30 mouse cellular contexts compared by ENCODE assay signal in genomic region chr2:93704195-93704594, GRCm38 (mm10).
"Had no signal": no experiment of that assay in that cellular context is flagged by ENCODE, and none has a peak within 500 bp of the region (broad histone marks: within the 10 kb centered on the region; RNA-seq: fewer than 3 reads in every experiment).

No protein-coding gene starts in this region.

- H3K36me3 ChIP-seq: midbrain, embryonic 15.5 days had no signal

- DNase-seq: left cerebral cortex, postnatal 4 days; liver, embryonic 13.5 days; lung, adult 18-20 months; lung, adult 2 months; lung, embryonic 14.5 days; lung, postnatal 10 days; lung, postnatal 14 days; lung, postnatal 36 days; lung, postnatal 4 days; midbrain, embryonic 14.5 days had no signal

- H3K4me2 ChIP-seq: limb, embryonic 12.5 days; limb, embryonic 13.5 days; limb, embryonic 15.5 days; liver, embryonic 12.5 days; liver, embryonic 13.5 days; liver, embryonic 15.5 days; lung, embryonic 14.5 days; lung, embryonic 15.5 days; midbrain, embryonic 11.5 days; midbrain, embryonic 12.5 days; midbrain, embryonic 13.5 days; midbrain, embryonic 15.5 days; neural tube, embryonic 12.5 days had no signal

- H3K4me3 ChIP-seq: left cerebral cortex, adult 2 months; limb, embryonic 10.5 days; limb, embryonic 12.5 days; limb, embryonic 13.5 days; limb, embryonic 15.5 days; liver, embryonic 12.5 days; liver, embryonic 13.5 days; liver, embryonic 15.5 days; lung, embryonic 15.5 days; megakaryocyte, embryonic 14.5 days; midbrain, embryonic 10.5 days; midbrain, embryonic 12.5 days; midbrain, embryonic 13.5 days; midbrain, embryonic 15.5 days; myocyte; neural tube, embryonic 12.5 days had no signal

- ATAC-seq: liver, embryonic 12.5 days; lung, postnatal 0 days; midbrain, embryonic 13.5 days; midbrain, embryonic 15.5 days; midbrain, embryonic 16.5 days had no signal

- H3K27me3 ChIP-seq: limb, embryonic 13.5 days; limb, embryonic 15.5 days; liver, embryonic 12.5 days; liver, embryonic 13.5 days; liver, embryonic 15.5 days; lung, embryonic 15.5 days; megakaryocyte, embryonic 14.5 days; midbrain, embryonic 12.5 days; midbrain, embryonic 13.5 days; midbrain, embryonic 15.5 days; neural tube, embryonic 12.5 days had no signal

- H3K9ac ChIP-seq: limb, embryonic 12.5 days; limb, embryonic 13.5 days; limb, embryonic 15.5 days; liver, embryonic 12.5 days; liver, embryonic 13.5 days; liver, embryonic 14.5 days; liver, embryonic 15.5 days; lung, embryonic 14.5 days; lung, embryonic 15.5 days; midbrain, embryonic 12.5 days; midbrain, embryonic 13.5 days; midbrain, embryonic 15.5 days; neural tube, embryonic 12.5 days had no signal

- H3K4me1 ChIP-seq: liver, embryonic 12.5 days; liver, embryonic 13.5 days; liver, embryonic 15.5 days; lung, embryonic 15.5 days; midbrain, embryonic 10.5 days; midbrain, embryonic 12.5 days; midbrain, embryonic 13.5 days; midbrain, embryonic 15.5 days; neural tube, embryonic 12.5 days had no signal

- H3K27ac ChIP-seq: left cerebral cortex, adult 2 months; limb, embryonic 10.5 days; limb, embryonic 12.5 days; limb, embryonic 13.5 days; limb, embryonic 15.5 days; liver, embryonic 12.5 days; liver, embryonic 13.5 days; liver, embryonic 14.5 days; liver, embryonic 15.5 days; lung, embryonic 15.5 days; macrophage; midbrain, embryonic 10.5 days; midbrain, embryonic 12.5 days; midbrain, embryonic 13.5 days; midbrain, embryonic 15.5 days; neural tube, embryonic 12.5 days had no signal

- H3K9me3 ChIP-seq: limb, embryonic 10.5 days; limb, embryonic 12.5 days; limb, embryonic 13.5 days; limb, embryonic 15.5 days; liver, embryonic 12.5 days; liver, embryonic 13.5 days; liver, embryonic 15.5 days; lung, embryonic 15.5 days; megakaryocyte, embryonic 14.5 days; midbrain, embryonic 10.5 days; midbrain, embryonic 12.5 days; midbrain, embryonic 13.5 days; midbrain, embryonic 15.5 days; neural tube, embryonic 12.5 days had no signal
